Mouse (Mus musculus) mesoderm, embryonic 11.5 days (tissue): ENCODE results near the gene Cyp4f37.
A peak's percentile ranks its signal among the peaks of the same experiment; 100 is the strongest.
"Not testable (repeated sequence)": the region's sequence is repeated elsewhere in the genome, so short reads cannot be mapped to it uniquely, and the experiment has no call there.

ENCODE experiments used
- DNase-seq: peaks from one replicate; pipeline ENCODE4 v3.0.0-alpha.2; 2012; ENCODE audit warnings: low read depth, low spot score

Gene Cyp4f37

DNA sequence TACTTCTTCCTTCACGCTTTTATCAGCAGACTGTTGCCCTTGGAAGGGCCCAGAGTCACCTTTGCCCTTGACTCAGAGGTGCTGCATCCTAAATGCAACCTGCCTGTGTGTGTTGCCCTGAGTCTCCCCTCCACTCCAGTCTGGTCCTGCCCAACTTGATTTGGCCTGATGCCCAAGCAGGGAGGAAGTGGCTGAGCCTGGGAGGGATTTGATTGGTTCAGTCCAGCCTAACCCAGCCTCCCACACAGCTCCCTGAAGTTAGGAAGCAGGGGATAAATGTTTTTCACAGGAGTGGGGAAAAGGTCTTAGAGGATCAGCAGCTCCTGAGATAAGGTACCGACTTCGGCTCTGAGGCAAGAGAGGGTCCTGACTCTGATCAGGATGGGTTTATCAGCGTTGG, at the start of gene Cyp4f37:
TSS of gene Cyp4f37 (plus strand) at position 292 of the 400 bp plus-strand sequence.
- DNase-seq = not testable (repeated sequence)

DNA sequence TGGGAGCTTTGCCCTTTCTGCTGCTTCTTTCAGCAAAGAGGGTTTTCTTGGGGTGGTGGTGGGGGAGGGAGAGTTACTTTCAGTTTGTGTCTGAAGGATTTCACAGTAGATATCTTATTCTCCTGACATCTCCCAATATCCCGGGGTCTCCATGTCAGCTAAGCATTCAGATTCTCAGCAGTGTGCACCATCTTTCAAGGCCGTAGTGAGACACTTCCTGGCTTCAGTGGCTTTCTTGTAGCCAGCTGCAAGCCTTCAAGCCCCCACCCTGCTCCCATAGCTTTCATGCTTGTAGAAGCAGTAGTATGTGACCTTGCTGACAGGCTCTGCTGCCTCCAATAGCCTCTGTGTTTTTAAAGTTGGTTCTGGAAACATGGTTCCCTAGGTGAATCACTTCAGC, 47.8 kb upstream of the Cyp4f37 start:
- DNase-seq = not testable (repeated sequence)

DNA sequence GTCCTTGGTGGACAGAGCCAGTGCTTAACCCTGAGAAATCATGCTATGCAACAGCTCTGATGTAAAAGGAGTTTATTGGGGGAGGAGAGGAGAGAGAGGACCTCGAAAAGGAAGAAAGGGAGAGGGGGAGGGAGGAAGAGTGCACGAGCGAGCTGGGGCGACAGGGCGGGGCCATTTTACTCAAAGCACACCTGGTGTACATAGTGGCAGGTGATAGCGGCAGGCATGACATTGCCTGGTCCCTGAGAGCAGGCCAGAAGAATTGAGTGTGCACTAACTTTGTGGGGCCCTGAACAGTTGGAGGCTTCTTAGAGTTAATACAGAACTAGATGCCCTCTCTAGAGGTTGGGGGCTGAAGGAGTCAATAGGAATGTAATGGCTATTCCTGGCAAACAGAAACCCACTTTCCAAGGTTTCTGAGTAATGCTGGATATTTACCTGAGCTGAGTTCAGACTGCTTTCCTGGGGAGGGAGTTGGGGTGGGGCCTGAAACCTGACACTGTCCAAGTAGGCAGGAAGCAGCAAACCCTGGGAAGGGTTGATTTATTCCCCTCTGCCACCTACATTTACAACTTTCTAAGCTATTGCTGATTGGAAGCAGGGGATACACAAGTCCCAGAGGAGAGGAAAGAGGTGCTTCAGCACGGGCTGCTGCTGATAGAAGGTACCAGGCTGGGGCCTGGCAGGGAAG, 43.5 kb upstream of the Cyp4f37 start:
- no peak for DNase-seq

DNA sequence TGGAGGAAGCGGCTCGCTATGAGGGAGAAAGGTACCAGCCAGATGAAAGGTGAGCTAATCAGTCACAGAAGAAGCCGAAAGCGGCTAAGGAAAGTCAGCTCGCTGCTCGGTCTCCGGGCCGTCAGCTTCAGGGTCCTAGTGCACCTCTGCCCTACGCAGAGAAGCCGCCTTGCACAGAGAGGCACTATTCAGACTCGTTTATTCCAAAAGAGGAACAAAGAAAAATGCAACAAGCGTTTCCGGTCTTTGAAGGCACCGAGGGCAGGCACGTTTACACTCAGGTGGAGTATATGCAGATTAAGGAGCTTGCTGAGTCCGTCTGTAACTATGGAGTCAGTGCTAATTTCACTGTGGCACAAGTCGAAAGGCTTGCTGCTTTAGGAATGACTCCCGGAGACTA, 24.6 kb upstream of the Cyp4f37 start:
- no peak for DNase-seq

DNA sequence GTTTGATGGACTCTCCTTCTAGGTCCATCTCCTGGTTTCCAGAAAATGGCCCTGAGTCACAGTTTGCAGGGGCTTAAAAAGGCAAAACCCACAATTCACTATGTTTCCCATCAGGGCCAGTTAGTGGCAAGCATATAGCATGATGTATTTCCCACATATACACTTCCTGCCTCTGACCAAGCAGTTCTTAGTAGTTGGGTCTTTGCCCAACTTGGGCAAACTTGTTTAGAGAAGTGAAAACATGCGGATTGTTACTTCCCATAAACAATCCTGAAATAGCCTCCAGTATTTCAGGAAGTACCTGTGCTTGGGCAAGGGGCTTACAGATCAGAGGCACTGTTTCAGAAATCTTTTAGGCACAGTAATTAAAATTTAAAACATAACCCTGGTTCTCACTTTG, 13.1 kb upstream of the Cyp4f37 start:
- DNase-seq = no peak

DNA sequence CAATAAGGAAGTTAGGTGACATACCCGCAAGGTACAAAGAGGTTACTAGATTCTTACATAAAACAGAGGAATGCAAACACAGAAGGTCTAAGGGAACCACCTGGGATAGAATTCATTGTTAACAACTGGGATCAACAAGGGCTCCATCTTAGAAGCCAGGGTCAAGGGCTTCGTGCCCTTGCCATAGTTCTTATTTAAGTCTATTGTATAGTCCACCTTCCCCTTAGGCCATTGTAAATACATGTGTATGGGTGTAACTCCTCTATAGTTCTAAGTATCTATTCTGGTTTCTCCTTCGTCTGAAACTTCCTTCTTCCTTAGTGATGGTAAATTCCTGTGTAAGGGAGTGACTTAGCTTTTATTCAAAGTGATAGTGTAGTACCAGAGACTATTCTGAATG, 10.9 kb upstream of the Cyp4f37 start:
- DNase-seq = not testable (repeated sequence)

DNA sequence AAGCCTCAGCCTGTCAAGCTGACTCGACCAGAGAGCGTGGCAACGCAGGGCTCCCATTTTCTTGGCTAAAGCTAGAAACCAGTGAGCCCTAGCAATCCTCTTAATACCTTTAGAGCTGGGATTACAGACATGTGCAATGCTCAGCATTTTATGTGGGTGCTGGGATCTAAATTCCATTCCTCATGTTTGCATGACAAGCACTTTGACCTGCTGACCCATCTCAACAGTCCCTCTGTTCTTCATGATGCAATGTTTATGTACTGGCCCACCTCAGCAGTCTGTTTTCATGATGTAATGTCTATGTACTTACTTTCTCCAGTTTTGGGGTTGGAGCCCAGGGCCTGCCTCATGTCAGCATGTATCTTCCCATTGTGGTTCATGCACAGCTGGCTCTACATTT, 10.2 kb upstream of the Cyp4f37 start:
- DNase-seq = no peak

DNA sequence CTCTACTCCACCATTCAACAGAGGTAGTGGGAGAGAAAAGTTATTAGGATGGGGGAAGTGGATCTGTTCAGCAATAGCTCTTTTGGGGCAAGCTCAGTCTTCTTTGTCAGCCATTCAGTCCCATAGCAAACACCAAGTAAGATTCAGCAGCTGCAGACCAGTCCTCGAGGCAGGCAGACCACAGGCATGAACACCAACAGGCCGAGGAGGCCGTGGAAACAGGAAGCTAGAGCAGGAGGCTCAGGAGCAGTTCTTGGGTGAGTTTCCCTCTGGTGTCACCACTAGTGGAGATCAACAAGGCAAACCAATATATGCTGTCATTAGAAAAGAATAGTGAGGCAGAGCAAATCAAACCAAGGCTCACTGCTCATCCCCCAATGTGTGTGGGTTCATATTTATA, 8.7 kb upstream of the Cyp4f37 start:
- DNase-seq = no peak

DNA sequence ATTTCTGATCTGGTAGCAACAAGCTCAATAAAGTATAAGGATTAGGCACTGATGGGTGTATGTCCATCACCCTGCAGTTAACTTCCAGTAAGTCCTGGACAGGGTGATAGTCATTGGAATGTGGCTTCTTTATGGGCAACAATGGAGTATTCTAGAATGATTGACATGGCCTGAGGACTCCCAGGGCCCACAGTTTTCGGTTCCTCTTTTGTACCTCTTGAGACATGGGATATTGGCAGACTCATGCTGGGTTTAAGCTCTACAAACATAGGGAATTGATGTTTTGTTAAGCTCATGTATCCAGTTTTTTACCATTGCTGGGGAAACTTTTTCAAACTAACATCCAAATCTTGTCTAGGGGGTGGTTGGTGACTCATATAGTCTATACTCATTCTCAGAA, 3.9 kb upstream of the Cyp4f37 start:
- no peak for DNase-seq

DNA sequence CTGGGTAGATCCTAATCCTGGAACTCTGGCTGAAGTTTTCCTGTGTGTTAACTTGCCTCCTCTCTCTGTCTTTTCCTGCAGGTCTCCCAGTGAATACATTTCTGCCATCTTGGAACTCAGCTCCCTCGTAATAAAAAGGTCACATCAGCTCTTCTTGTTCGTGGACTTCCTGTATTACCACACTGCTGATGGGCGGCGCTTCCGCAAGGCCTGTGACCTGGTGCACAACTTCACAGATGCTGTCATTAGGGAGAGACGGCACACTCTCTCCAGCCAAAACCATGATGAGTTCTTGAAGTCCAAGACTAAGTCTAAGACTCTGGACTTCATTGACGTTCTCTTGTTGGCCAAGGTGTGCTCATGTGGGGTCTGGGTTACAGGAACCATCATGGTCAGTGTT, 8.6 kb downstream of the Cyp4f37 start:
- DNase-seq = not testable (repeated sequence)

DNA sequence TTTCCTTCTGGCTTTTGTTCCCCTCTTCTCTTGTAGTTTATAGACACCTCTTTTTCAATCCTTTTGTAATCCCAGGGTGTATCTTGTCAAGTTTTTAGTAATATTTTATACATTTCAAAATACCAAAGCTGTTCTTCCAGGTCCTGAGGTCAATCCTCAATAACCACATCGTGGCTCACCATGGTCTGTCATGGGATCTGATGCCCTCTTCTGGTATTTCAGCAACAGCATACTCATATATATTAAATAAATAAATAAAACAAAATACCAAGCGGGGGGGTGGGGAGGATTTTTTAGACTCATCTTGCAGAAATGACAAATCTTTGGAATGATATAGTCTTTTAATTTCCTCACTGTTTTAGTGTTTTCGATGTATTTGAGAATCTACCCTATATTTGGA, 10.8 kb downstream of the Cyp4f37 start:
- no peak for DNase-seq

DNA sequence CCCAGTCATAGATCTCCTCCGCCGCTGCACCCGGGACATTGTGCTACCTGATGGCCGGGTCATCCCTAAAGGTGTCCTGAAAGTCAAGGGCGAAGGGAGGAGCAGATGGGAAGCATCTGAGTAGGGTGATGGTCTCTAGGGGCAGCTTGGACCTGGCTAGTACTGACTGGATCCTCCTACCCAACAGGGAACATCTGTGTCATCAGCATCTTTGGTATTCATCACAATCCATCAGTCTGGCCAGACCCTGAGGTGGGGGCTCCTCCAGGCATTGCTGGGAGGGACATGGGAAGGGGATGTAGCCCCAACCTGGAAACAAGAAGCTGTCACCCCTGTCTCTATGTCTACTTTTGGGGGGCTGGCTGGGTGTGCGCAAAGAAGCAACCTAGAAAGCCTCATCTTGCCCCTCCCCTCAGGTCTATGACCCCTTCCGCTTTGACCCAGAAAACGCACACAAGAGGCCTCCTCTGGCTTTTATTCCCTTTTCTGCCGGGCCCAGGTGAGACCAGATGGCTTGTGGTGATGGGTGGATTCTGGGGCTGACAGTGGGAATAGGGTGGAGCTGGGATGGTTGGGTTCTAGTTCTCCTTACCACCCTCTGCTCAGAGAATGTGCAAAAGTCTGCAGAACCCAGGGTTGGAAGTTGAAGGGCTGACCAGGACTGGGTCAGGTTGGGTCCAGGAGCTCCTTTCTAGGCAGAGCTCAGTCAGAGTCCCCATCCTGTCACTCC, 13.3 kb downstream of the Cyp4f37 start:
- DNase-seq = not testable (repeated sequence)

DNA sequence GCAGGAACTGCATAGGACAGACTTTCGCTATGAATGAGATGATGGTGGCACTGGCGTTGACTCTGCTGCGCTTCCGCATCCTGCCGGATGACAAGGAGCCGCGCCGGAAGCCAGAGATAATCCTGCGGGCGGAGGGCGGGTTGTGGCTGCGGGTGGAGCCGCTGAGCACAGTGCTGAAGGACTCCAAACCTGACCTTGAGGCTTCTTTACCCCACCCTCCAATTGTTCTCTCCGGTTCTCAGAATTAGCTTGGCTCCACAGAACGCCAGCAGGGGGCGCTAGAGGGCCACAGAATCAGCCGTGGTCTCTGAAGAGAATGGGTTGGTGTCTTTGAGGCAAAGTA, 13.8 kb downstream of the Cyp4f37 start:
- DNase-seq = peak; percentile 89

DNA sequence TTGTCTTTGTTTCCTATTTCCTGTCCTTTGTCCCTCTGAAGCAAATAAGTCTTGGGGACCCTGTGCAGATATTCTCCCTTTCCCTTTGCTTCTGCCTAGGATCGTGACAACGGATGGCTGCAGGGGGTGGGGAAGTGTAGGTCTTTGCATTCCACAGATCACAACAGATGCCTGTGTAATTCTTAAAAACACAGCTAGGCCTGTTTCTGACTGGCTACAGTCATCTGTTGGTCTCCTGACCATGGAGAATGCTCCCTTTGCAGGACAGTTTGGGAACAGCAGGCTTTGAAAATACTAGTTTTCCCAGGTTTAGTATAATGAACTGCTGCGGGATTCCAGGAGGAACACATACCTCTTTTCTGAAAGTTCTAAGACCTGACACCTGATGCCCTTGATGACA, 15.2 kb downstream of the Cyp4f37 start:
- DNase-seq = no peak

DNA sequence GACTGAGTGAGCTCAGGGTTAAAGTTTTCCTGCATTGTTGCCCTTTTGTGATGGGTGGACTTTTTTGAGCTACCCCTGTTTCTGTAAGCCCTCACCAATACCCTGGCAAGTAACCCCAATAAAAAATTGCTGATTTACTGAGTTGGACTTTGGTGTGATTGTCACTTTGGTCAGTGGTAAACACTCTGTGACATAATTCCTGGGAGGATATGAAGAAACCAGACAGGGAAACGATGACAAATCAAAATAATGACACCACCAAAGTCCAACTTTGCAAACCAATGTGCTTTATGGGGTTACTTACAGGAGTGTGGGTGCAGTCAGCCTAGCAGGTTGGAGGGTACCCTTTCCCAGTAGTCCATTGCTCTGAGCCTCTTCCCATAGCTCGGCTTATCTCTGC, 16.0 kb downstream of the Cyp4f37 start:
- DNase-seq = no peak

DNA sequence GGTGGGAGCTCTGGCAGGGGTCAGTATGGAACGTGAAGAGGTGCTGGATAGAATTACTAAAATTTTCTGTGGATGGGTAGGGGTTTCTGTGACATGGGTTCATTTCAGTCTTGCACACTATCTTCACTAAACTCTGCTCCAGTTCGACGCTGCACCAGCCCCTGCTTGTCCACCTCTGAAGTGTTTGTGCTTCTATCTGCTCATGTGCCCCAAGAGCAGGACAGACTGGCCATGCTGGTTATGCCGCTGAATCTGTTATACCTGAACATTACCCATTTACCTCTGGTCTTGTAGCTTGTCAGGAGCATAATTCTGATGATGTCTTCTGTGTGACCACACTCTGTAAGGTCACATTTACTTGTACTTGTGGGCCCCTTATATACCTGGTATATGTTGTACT, 25.5 kb downstream of the Cyp4f37 start:
- DNase-seq = no peak

DNA sequence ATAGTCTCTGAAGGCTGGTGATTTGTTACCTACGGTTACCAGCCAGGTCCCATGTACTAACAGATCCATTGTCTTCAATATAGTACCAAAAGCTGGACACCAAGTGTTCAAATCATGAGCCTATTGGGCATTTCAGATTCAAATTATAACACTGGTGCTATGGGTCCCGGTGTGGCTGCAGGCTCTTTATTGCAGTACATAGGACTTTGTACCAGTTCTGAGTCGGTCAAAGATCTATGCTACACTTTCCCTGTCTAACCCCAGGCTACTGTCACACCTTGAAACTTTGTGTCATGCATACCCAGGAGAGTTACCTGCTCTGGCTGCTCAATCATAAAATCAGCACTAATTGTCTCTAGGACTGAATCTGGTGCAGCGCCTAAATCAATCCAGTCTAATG, 32.8 kb downstream of the Cyp4f37 start:
- no peak for DNase-seq

DNA sequence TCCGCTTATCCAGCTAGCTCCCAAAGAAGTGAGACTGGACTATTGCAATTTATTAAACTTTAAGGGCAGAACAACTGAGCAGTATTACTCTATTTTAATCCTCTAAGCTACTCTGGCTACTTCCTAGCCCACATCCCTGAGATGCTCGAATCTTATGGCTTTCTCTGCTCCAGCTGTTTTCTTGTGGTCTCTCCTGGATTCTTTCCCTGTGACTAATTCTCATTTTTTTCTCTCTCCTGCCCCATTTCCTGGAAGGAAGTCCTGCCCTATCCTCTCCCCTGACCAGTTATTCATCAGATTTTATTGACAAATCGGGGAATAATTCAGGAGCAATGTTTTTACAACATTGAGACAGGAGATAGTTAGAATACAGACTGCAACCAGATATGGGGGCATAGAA, 35.9 kb downstream of the Cyp4f37 start:
- DNase-seq = no peak

DNA sequence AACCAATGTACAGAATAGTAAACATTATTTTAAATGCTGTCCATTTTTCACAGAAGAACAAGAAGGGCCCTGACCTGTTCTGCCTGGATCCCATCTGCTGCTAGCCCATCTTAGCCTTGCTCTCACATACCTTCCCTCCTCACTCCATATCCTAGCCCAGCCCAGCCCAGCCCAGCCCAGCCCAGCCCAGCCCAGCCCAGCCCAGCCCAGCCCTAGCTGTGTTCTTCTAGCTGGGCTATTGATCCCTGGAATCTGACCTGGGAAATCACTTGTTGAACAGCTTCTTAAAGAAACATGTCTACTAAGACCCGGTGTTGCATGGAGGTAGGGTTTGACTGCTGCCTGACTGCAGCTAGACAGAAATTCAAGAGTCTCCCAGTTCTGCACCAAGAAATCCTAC, 37.1 kb downstream of the Cyp4f37 start:
- DNase-seq = no peak

DNA sequence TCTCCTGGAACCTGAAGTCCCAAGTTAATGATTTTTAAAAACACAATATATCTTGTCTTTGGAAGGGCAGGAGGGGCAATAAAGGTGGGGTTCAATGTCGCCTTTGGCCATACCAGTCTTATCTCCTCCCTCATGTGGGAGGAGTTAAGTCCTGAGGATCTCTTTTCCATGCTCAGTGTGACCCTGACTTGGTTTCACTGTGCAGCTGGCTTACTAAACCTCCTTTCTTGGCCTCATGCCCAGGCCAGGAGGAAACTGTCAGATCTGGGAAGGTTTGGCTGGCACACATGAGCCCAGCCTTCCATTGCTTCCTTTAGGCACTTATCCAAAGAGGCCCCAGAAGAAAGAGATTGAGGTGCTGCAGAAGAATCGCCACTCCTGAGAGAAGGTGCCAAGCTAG, 37.6 kb downstream of the Cyp4f37 start, which contains the start of gene Cyp4f40:
TSS of gene Cyp4f40 (plus strand) at position 189 of the 400 bp plus-strand sequence.
- DNase-seq = no peak

DNA sequence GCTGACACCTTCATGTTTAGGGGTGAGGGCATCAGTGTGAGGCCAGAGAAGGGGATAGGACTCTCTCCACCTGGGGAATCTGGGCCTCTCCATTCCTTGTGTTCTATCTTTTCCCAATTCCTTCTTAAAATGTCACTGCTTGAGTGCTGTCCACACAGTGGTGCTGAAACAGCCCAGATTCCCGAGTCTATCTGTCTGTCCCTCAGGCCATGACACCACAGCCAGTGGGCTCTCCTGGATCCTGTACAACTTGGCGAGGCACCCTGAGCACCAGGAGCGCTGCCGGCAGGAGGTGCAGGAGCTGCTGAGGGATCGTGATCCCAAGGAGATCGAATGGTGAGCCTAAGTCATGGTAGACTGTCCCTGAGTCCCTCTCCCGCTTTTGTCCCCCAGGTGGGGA, 52.9 kb downstream of the Cyp4f37 start:
- DNase-seq = no peak

DNA sequence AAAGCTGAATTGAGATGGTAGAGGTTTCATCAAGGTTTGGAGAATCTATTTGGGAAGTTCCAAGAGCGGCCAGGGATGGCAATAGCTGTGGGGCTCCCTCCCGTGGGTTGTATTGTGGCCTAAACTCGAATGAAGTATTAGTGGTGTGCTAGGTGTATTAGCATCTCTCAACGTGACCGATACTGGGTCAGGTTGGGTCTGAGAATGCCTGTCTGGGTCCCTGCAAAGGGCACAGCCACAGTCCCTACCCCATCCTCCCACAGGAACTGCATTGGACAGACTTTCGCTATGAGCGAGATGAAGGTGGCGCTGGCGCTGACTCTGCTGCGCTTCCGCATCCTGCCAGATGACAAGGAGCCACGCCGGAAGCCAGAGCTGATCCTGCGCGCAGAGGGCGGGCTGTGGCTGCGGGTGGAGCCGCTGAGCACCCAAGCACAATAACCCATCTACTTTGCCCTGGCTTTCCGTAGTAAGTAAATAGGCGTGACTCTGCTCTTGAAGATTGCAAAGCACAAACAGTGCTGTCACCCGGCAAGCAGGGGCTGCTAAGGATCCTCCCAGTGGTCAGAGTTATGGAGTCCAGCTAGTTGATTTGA, 55.0 kb downstream of the Cyp4f37 start:
- DNase-seq = peak; percentile 2

DNA sequence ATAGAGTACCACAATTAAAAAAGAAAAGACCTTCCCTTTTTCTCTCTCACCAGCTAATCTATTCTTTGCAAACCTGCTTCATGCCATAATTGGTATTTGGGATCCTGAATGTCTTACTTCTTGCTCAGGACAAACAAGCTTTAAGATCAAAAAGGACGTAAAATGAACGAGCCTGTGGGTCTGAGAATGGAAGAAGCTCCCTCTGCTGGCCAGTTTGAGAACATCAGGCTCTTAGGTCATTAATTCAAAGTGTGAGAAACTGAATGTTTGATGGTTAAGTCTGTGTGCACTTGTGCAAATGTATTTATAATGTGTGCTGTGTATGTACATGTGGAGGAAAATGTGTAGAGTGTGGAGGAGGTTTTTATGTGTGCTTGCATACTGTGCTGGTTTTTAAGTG, 59.3 kb downstream of the Cyp4f37 start:
- DNase-seq = peak; percentile 58
